ENCODE assay signal across 28 mouse cellular contexts in the genomic region with DNA sequence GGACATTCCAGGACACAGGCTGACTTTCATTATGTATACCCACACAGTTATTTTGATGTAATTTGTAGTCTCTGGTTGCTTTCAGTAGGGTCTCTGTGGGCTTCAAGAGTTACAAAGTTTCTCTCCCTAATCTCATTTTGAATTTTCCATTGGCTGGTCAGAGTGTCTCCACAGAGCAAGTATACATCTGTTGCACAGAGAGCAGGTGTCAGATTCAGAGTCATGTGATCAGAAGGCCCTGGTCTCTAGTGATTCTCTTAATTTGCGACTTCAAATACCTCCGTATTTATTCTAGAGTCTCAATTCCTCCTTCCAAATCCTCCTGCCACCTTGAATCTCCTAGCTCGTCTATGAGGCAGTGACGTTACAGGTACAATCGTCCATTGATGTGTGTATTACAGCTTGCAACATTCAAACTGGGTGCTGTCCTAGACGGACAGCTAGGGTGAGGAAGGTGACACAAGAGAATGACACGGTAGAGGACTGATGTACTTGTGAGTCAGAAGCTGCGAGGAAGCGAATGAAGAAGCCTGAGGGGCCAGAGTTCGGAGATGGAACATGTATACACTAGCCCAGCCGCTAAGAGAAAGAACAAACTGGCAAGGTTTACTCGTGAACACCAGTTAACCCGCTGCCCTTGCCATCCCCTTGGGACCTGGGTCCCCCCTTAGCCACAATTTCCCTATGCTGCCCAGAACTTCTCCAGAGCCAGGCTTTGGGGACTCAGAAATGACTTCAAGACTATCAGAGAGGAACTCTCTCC. TPM values are rescaled to one million over a fixed set of nuclear protein-coding genes. Genes with fewer than 3 reads are reported as not detected.
DNase-seq lines count a peak whose midpoint lies in the region; ATAC-seq and TF ChIP-seq lines count a peak whose summit lies in the region.
"Had no signal": no experiment of that assay in that cellular context is flagged by ENCODE, and none has a peak within 500 bp of the region (broad histone marks: within the 10 kb centered on the region; RNA-seq: fewer than 3 reads in every experiment).

No protein-coding gene starts in this region.

- no peak for TF ChIP-seq POLR2A in thymus, adult 2 months (IDR thresholded peaks at IDR 0.05; ENCODE audit: control insufficient read depth, extremely low read depth, insufficient read depth, low read length, poor library complexity)
- no peak for TF ChIP-seq POLR2A in bone marrow, adult 2 months (IDR thresholded peaks at IDR 0.05; ENCODE audit: borderline replicate concordance, control insufficient read depth, low read depth, low read length)

- no peaks in the 10 kb centered on the region for H3K36me3 ChIP-seq in hindbrain, embryonic 10.5 days
- H3K36me3 ChIP-seq in hindbrain, embryonic 16.5 days (ENCODE audit: control insufficient read depth, insufficient read depth, low read length): no peaks in the 10 kb centered on the region
- H3K36me3 ChIP-seq in thymus, adult 2 months (ENCODE audit: control insufficient read depth, insufficient read depth, low read length): peaks cover 10% of the 10 kb centered on the region
- peaks cover 15% of the 10 kb centered on the region for H3K36me3 ChIP-seq in splenic B cell, adult 2 months (ENCODE audit: control insufficient read depth, insufficient read depth, low read length, poor library complexity, severe bottlenecking)
- H3K36me3 ChIP-seq: forebrain, embryonic 10.5 days; midbrain, embryonic 12.5 days had no signal

- no peak for DNase-seq in hindbrain, embryonic 10.5 days (ENCODE audit: low spot score)
- no peak for DNase-seq in thymus, adult 2 months
- DNase-seq in thymus, postnatal 25 days: no peak
- DNase-seq in splenic B cell, adult 2 months (ENCODE audit: low read depth, low spot score): peak; percentile 64
- no peak for DNase-seq in kidney, adult 11 months
- DNase-seq in right cerebral cortex, postnatal 36 days (ENCODE audit: low spot score in 2 of 2): no peak
- DNase-seq: adrenal gland, postnatal 10 days; cerebellum, adult 8-10 months; cerebellum, postnatal 36 days; kidney, adult 8-10 months; kidney, postnatal 14 days; lung, adult 18-20 months; lung, postnatal 14 days; retina, postnatal 1 day; right cerebral cortex, postnatal 25 days had no signal

- no peak overlapping the region for H3K9ac ChIP-seq in hindbrain, embryonic 16.5 days (ENCODE audit: low read depth, low read length)
- H3K9ac ChIP-seq: midbrain, embryonic 12.5 days had no signal

- H3K9me3 ChIP-seq in hindbrain, embryonic 10.5 days: no peaks in the 10 kb centered on the region
- H3K9me3 ChIP-seq in hindbrain, embryonic 16.5 days (ENCODE audit: control insufficient read depth, low read length): no peaks in the 10 kb centered on the region
- H3K9me3 ChIP-seq: forebrain, embryonic 10.5 days; heart, embryonic 10.5 days; midbrain, embryonic 12.5 days had no signal

- H3K27me3 ChIP-seq in hindbrain, embryonic 10.5 days (ENCODE audit: insufficient read depth, poor library complexity, severe bottlenecking): peaks cover 80% of the 10 kb centered on the region
- peaks cover 8% of the 10 kb centered on the region for H3K27me3 ChIP-seq in hindbrain, embryonic 16.5 days (replicated peaks; ENCODE audit: control insufficient read depth, insufficient read depth, low read length)
- H3K27me3 ChIP-seq in thymus, adult 2 months (ENCODE audit: control insufficient read depth, insufficient read depth, low read length): no peaks in the 10 kb centered on the region
- no peaks in the 10 kb centered on the region for H3K27me3 ChIP-seq in splenic B cell, adult 2 months (ENCODE audit: control insufficient read depth, insufficient read depth, low read length, poor library complexity, severe bottlenecking)

- TF ChIP-seq CTCF in thymus, adult 2 months (IDR thresholded peaks at IDR 0.05; ENCODE audit: borderline replicate concordance, control insufficient read depth, extremely low read depth, insufficient read depth, low read length, poor library complexity): no peak
- no peak for TF ChIP-seq CTCF in bone marrow, adult 2 months (IDR thresholded peaks at IDR 0.05; ENCODE audit: control insufficient read depth, insufficient read depth, low read length)

- WGBS in hindbrain, embryonic 10.5 days: 77% methylated on average over 13 of the region's 13 CpGs
- WGBS in hindbrain, embryonic 16.5 days: 75% methylated on average over 13 of the region's 13 CpGs
- WGBS in thymus, adult 2 months: 63% methylated on average over 13 of the region's 13 CpGs
- WGBS in bone marrow, adult 2 months: 48% methylated on average over 13 of the region's 13 CpGs

- no peak overlapping the region for H3K27ac ChIP-seq in hindbrain, embryonic 10.5 days
- no peak overlapping the region for H3K27ac ChIP-seq in hindbrain, embryonic 16.5 days (ENCODE audit: low read depth, low read length)
- H3K27ac ChIP-seq in thymus, adult 2 months (ENCODE audit: control insufficient read depth, insufficient read depth, low read length): peak overlapping the region; percentile 57; the same call in 1 of the 2 replicates
- H3K27ac ChIP-seq in bone marrow, adult 2 months (ENCODE audit: control insufficient read depth, insufficient read depth, low read depth, low read length, poor library complexity): peak overlapping the region; percentile 81
- H3K27ac ChIP-seq: hindbrain, postnatal 0 days; midbrain, embryonic 12.5 days had no signal

- 0 out of 2 replicates have a peak overlapping the region, but pooled peaks have one; percentile 75 for H3K4me3 ChIP-seq in hindbrain, embryonic 10.5 days
- H3K4me3 ChIP-seq in hindbrain, embryonic 16.5 days (ENCODE audit: low read length): no peak overlapping the region
- no peak overlapping the region for H3K4me3 ChIP-seq in thymus, adult 2 months (ENCODE audit: control insufficient read depth, insufficient read depth, low read length)
- H3K4me3 ChIP-seq in bone marrow, adult 2 months (replicated peaks; ENCODE audit: control insufficient read depth, low read depth, low read length): no peak overlapping the region

- peaks cover 29% of the 10 kb centered on the region for H3K4me1 ChIP-seq in hindbrain, embryonic 10.5 days (replicated peaks)
- peaks cover 7% of the 10 kb centered on the region for H3K4me1 ChIP-seq in hindbrain, embryonic 16.5 days (ENCODE audit: control insufficient read depth, insufficient read depth, low read depth, low read length)
- peaks cover 41% of the 10 kb centered on the region for H3K4me1 ChIP-seq in thymus, adult 2 months (replicated peaks; ENCODE audit: control insufficient read depth, insufficient read depth, low read length)
- peaks cover 4% of the 10 kb centered on the region for H3K4me1 ChIP-seq in bone marrow, adult 2 months (ENCODE audit: control insufficient read depth, insufficient read depth, low read length)

- H3K4me2 ChIP-seq in hindbrain, embryonic 16.5 days (ENCODE audit: low read length): no peak overlapping the region

- ATAC-seq in hindbrain, embryonic 16.5 days: no peak
- ATAC-seq: activated CD4-positive, CD25-positive, alpha-beta regulatory T cell, adult 4 months had no signal

RNA-seq across cellular contexts. Expression of a gene that starts 1.2 kb away (rescaled TPM):
- polyA plus RNA-seq in hindbrain, embryonic 10.5 days (2016; fragmentation: Nextera tagmentation; extraction: Ambion mirVana): 3.6 and 4.2 TPM in 2 replicates
- 3.5 and 3.9 TPM in 2 replicates for polyA plus RNA-seq in hindbrain, embryonic 16.5 days (2015; fragmentation: Nextera tagmentation; extraction: Ambion mirVana)
- 162 and 169 TPM in 2 replicates for polyA plus RNA-seq in thymus, adult 2 months (2012; rRNA removed)
- polyA plus RNA-seq in bone marrow, adult 2 months (2011; ENCODE audit: insufficient read depth, insufficient read length, low replicate concordance, missing spikeins): 23.0 and 35.5 TPM in 2 replicates

RNA-seq across cellular contexts. Expression of a gene that starts 4.4 kb away (rescaled TPM):
- polyA plus RNA-seq in hindbrain, embryonic 10.5 days (2016; fragmentation: Nextera tagmentation; extraction: Ambion mirVana): not detected in 2 replicates
- not detected in 2 replicates for polyA plus RNA-seq in hindbrain, embryonic 16.5 days (2015; fragmentation: Nextera tagmentation; extraction: Ambion mirVana)
- polyA plus RNA-seq in thymus, adult 2 months (2012; rRNA removed): 0.86 and 0.98 TPM in 2 replicates
- not detected in 2 replicates for polyA plus RNA-seq in bone marrow, adult 2 months (2011; ENCODE audit: insufficient read depth, insufficient read length, low replicate concordance, missing spikeins)
- polyA plus RNA-seq: brain, embryonic 14.5 days; forebrain, embryonic 10.5 days; heart, embryonic 10.5 days; hindbrain, postnatal 0 days; limb, embryonic 11.5 days; midbrain, embryonic 12.5 days; neural tube, embryonic 11.5 days had no signal

RNA-seq across cellular contexts. Expression of a gene that starts 48.0 kb away (rescaled TPM):
- polyA plus RNA-seq in hindbrain, embryonic 10.5 days (2016; fragmentation: Nextera tagmentation; extraction: Ambion mirVana): not detected in 2 replicates
- polyA plus RNA-seq in hindbrain, embryonic 16.5 days (2015; fragmentation: Nextera tagmentation; extraction: Ambion mirVana): not detected in 2 replicates
- polyA plus RNA-seq in thymus, adult 2 months (2012; rRNA removed): 0.56 and 0.84 TPM in 2 replicates
- polyA plus RNA-seq in bone marrow, adult 2 months (2011; ENCODE audit: insufficient read depth, insufficient read length, low replicate concordance, missing spikeins): not detected in 2 replicates
- polyA plus RNA-seq: brain, embryonic 14.5 days; forebrain, embryonic 16.5 days; heart, embryonic 10.5 days; heart, embryonic 16.5 days; hindbrain, postnatal 0 days; liver, adult 2 months; midbrain, embryonic 12.5 days; neural tube, embryonic 11.5 days had no signal

Comparison
In these comparisons a context has a peak if more than half of its experiments do, and no peak if none do; other contexts are left out.
1. H3K27ac ChIP-seq: peak in thymus, adult 2 months (single experiment) and bone marrow, adult 2 months (single experiment); none in hindbrain, embryonic 10.5 days (single experiment) and hindbrain, embryonic 16.5 days (single experiment).